Mouse (Mus musculus): ENCODE measurements around the gene Tmem138. TPM values are rescaled to one million over a fixed set of nuclear protein-coding genes. Genes with fewer than 3 reads are reported as not detected.
"Not testable (repeated sequence)": the region's sequence is repeated elsewhere in the genome, so short reads cannot be mapped to it uniquely, and the experiment has no call there.

Tmem138 gene
- total and polyA plus RNA-seq, 2 experiments from 2014 or later = 21.2 to 31.7 TPM

DNA sequence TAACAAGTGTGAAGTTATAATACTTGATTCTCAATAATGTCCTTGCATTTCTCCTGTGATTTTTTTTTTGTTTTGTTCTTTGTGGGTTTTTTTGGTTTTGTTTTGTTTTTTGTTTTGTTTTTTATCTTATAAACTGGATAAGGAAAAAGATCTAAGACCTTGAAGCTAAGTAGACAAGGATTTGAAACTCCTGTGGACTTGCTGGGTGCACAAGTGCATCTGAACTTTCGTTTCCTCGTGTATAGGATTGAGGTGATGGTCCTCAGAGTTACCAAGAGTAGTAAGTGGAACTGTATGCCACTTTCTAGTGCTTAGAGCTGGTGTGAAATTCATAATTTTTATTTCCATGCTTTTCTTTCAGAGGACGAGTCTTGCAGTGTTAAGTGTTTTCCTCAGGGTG is 2.9 kb upstream of the Tmem138 start:
- no peak for DNase-seq

DNA sequence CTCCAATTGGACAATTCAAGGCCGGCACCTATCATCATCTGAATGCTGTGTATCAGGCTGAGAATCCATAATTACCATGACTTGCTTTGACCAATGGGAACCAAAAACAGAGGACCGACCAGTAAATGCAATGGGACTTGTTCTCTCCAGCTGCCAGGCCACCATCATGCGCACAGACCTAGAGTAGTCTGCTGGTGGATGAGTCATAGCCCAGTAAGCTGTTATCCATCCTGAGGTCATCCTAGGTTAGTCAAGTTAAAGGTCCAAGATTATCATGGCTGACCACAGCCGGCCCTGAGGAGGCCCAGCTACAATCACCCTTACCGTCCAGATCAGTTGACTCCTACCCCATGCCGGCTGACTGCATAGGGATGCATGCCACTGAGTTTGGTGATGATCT is 7.5 kb downstream of the Tmem138 start:
- H3K27ac ChIP-seq (ENCODE audit: low read depth, low read length) = no peak overlapping the region
- ATAC-seq = no peak
- H3K36me3 ChIP-seq (ENCODE audit: insufficient read depth) = peaks cover 38% of the 10 kb centered on the region
- H3K4me1 ChIP-seq (ENCODE audit: insufficient read depth) = no peaks in the 10 kb centered on the region
- no peak overlapping the region for H3K9ac ChIP-seq
- DNase-seq = no peak
- no peak overlapping the region for H3K4me3 ChIP-seq (ENCODE audit: low read depth, low read length)
- H3K27me3 ChIP-seq (ENCODE audit: insufficient read depth, low read length) = no peaks in the 10 kb centered on the region
- no peak overlapping the region for H3K4me2 ChIP-seq (ENCODE audit: low read depth)
- TF ChIP-seq CTCF (IDR thresholded peaks at IDR 0.05; ENCODE audit: low read depth) = no peak
- WGBS = 96% methylated on average over 6 of the region's 6 CpGs
- no peaks in the 10 kb centered on the region for H3K9me3 ChIP-seq (ENCODE audit: low read length)

More for the DNA sequence above, 2.9 kb upstream of the Tmem138 start:
- H3K4me2 ChIP-seq (ENCODE audit: low read depth) = no peak overlapping the region
- TF ChIP-seq CTCF (IDR thresholded peaks at IDR 0.05; ENCODE audit: low read depth) = no peak
- peaks cover 21% of the 10 kb centered on the region for H3K4me1 ChIP-seq (ENCODE audit: insufficient read depth)
- H3K27ac ChIP-seq (ENCODE audit: low read depth, low read length) = no peak overlapping the region
- ATAC-seq = no peak
- peaks cover 1% of the 10 kb centered on the region; the same call in 1 of the 2 replicates for H3K36me3 ChIP-seq (ENCODE audit: insufficient read depth)
- H3K9me3 ChIP-seq (ENCODE audit: low read length) = no peaks in the 10 kb centered on the region
- H3K27me3 ChIP-seq (ENCODE audit: insufficient read depth, low read length) = no peaks in the 10 kb centered on the region
- 87% methylated on average over 3 of the region's 3 CpGs for WGBS
- H3K4me3 ChIP-seq (ENCODE audit: low read depth, low read length) = no peak overlapping the region
- no peak overlapping the region for H3K9ac ChIP-seq

DNA sequence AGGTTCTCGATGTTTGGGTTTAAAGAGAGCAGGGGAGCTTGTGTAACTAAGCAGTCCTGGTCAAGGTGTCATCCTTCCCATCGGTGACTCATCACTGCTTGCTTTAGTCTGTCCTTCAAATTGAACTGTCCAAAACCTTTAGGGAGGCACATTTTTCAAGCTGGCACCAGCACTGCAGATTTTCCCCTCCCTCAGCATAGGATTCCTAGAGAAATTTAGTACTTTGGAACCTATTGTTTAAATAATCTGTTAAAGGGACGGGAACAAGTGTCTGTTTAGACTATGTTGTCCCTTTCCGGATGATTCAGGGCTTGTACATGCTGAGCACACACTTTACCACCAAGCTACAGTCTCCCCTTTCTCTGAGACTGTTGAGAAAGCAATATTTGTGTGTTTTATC is 11.9 kb downstream of the Tmem138 start:
- no peak overlapping the region for H3K27ac ChIP-seq (ENCODE audit: low read depth, low read length)

DNA sequence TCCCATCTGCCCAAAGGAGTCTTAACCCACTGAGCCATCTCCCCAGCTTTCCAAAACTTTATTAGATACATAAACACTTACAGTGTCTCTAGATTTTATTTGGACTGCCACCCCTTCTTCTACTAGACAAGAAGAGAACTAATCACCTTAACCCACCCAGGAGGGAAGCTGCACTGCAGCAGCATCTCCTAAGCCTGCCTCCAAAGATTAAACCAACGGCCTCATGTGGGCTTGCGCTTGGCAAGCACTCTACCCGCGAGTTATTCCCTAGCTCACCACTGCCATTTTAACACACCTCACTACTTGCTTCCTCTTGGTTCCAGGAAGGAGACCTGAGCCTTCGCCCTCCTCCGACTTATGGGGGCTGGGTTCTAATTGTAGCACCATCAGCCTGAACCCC is 12.9 kb downstream of the Tmem138 start:
- ATAC-seq (no peak), DNase-seq (no peak)
- Histone ChIP-seq H3K4me2 (ENCODE audit: low read depth) (no peak overlapping the region), H3K9ac (no peak overlapping the region), H3K4me1 (ENCODE audit: insufficient read depth) (no peaks in the 10 kb centered on the region), H3K36me3 (ENCODE audit: insufficient read depth) (no peaks in the 10 kb centered on the region), H3K27ac (ENCODE audit: low read depth, low read length) (no peak overlapping the region), H3K9me3 (ENCODE audit: low read length) (no peaks in the 10 kb centered on the region), H3K27me3 (ENCODE audit: insufficient read depth, low read length) (no peaks in the 10 kb centered on the region), H3K4me3 (ENCODE audit: low read depth, low read length) (no peak overlapping the region)
- TF ChIP-seq CTCF (IDR thresholded peaks at IDR 0.05; ENCODE audit: low read depth) = no peak
- WGBS = 84% methylated on average over 6 of the region's 6 CpGs

More for the DNA sequence above, 11.9 kb downstream of the Tmem138 start:
- H3K4me1 ChIP-seq (ENCODE audit: insufficient read depth) = no peaks in the 10 kb centered on the region
- DNase-seq (no peak), ATAC-seq (no peak)
- no peak overlapping the region for H3K9ac ChIP-seq
- no peak for TF ChIP-seq CTCF (IDR thresholded peaks at IDR 0.05; ENCODE audit: low read depth)
- no peak overlapping the region for H3K4me2 ChIP-seq (ENCODE audit: low read depth)
- 77% methylated on average over 4 of the region's 4 CpGs for WGBS
- no peak overlapping the region for H3K4me3 ChIP-seq (ENCODE audit: low read depth, low read length)
- no peaks in the 10 kb centered on the region for H3K36me3 ChIP-seq (ENCODE audit: insufficient read depth)
- no peaks in the 10 kb centered on the region for H3K27me3 ChIP-seq (ENCODE audit: insufficient read depth, low read length)
- H3K9me3 ChIP-seq (ENCODE audit: low read length) = no peaks in the 10 kb centered on the region

DNA sequence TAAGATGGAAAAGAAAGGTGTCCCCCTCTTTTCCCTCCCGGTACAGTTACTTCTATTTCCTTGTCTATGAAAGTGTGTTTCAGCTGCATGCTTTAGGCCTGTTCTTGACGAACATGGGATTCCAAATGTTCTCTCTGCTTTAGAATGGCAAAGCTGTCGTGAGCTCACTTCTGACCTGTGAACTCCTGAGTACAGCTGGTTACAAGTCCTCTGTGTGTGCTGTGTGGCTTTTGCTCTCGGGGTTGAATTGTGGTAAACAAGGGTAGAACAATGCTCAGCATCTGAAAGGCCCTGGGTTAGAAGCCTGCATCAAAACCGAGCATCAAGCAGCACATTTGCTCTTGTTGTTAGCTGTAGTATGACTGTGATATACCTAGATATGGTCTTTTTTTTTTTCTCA is 14.8 kb downstream of the Tmem138 start:
- 56% methylated on average over 5 of the region's 5 CpGs for WGBS
- ATAC-seq = no peak
- TF ChIP-seq CTCF (IDR thresholded peaks at IDR 0.05; ENCODE audit: low read depth) = no peak

DNA sequence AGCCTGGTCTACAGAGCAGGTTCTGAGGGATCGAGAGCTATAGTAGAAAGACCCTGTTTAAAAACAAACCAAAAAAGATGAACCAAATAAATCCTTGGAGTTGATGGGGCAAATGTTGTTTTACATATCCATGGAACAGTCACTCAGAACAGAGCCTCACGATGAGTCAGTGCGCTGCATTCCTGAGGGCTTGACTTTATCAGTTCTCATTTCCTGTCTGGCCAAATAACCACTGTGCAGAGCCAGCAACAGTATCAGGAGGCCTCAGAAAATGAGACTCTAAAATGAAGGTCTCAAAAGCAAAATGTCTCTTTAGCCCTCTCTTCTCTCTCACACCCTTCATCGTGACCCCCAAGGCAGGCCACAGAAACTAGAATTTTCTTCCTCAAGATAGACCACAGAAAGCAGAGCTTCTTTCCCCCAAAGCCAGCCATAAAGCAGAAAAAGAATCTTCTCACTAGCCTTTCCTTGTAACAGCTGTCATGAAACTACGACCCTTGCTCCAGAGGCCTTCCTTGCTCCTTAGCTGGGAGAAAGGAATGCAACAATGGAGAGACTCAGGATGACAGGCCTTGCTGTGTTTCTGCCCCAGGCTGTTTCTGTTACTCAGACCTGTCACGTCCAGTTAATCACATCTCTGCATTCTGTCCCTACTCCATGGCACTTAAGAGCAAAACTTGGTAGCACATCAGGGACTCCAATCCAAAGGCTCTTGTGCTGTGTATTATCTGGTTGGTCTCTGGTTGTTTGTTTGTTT is 15.4 kb downstream of the Tmem138 start:
- no peak for TF ChIP-seq CTCF (IDR thresholded peaks at IDR 0.05; ENCODE audit: low read depth)
- Histone ChIP-seq H3K9ac (no peak overlapping the region), H3K4me2 (ENCODE audit: low read depth) (no peak overlapping the region), H3K4me3 (ENCODE audit: low read depth, low read length) (no peak overlapping the region), H3K27ac (ENCODE audit: low read depth, low read length) (no peak overlapping the region), H3K27me3 (ENCODE audit: insufficient read depth, low read length) (no peaks in the 10 kb centered on the region), H3K9me3 (ENCODE audit: low read length) (no peaks in the 10 kb centered on the region), H3K4me1 (ENCODE audit: insufficient read depth) (no peaks in the 10 kb centered on the region), H3K36me3 (ENCODE audit: insufficient read depth) (no peaks in the 10 kb centered on the region)
- no peak for DNase-seq
- no peak for ATAC-seq
- WGBS = 75% methylated on average over 6 of the region's 6 CpGs

More for the DNA sequence above, 14.8 kb downstream of the Tmem138 start:
- no peak overlapping the region for H3K4me3 ChIP-seq (ENCODE audit: low read depth, low read length)
- H3K36me3 ChIP-seq (ENCODE audit: insufficient read depth) = no peaks in the 10 kb centered on the region
- no peaks in the 10 kb centered on the region for H3K4me1 ChIP-seq (ENCODE audit: insufficient read depth)
- no peak overlapping the region for H3K9ac ChIP-seq
- H3K27me3 ChIP-seq (ENCODE audit: insufficient read depth, low read length) = no peaks in the 10 kb centered on the region
- H3K9me3 ChIP-seq (ENCODE audit: low read length) = no peaks in the 10 kb centered on the region
- H3K4me2 ChIP-seq (ENCODE audit: low read depth) = no peak overlapping the region
- no peak for DNase-seq
- H3K27ac ChIP-seq (ENCODE audit: low read depth, low read length) = no peak overlapping the region

DNA sequence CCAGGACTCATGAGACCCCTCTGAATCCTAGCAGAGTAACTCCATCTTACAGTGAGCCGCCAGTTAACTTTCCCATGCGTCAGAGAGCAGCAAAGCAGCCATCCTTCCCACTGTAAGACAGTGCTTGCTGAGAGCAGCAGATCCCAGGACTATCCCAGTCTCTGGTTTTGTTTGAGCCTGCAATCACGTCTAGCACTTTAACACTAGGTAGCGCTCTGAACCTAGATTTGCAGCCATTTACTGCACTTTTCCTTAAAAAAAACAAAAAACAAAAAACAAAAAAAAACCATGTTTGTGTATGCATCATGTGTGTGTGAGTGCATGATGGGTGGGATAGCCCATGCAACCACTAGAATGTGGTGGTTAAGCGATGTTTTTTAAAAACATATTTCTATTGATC is 17.1 kb downstream of the Tmem138 start:
- H3K4me3 ChIP-seq (ENCODE audit: low read depth, low read length) = no peak overlapping the region
- 32% methylated on average over 5 of the region's 5 CpGs for WGBS
- no peak overlapping the region for H3K4me2 ChIP-seq (ENCODE audit: low read depth)
- TF ChIP-seq CTCF (IDR thresholded peaks at IDR 0.05; ENCODE audit: low read depth) = peak; percentile 56
- no peaks in the 10 kb centered on the region for H3K36me3 ChIP-seq (ENCODE audit: insufficient read depth)
- H3K27me3 ChIP-seq (ENCODE audit: insufficient read depth, low read length) = no peaks in the 10 kb centered on the region
- H3K4me1 ChIP-seq (ENCODE audit: insufficient read depth) = peaks cover under 1% of the 10 kb centered on the region
- no peak for ATAC-seq
- no peaks in the 10 kb centered on the region for H3K9me3 ChIP-seq (ENCODE audit: low read length)
- H3K9ac ChIP-seq = no peak overlapping the region
- no peak overlapping the region for H3K27ac ChIP-seq (ENCODE audit: low read depth, low read length)
- peak; percentile 30 for DNase-seq

DNA sequence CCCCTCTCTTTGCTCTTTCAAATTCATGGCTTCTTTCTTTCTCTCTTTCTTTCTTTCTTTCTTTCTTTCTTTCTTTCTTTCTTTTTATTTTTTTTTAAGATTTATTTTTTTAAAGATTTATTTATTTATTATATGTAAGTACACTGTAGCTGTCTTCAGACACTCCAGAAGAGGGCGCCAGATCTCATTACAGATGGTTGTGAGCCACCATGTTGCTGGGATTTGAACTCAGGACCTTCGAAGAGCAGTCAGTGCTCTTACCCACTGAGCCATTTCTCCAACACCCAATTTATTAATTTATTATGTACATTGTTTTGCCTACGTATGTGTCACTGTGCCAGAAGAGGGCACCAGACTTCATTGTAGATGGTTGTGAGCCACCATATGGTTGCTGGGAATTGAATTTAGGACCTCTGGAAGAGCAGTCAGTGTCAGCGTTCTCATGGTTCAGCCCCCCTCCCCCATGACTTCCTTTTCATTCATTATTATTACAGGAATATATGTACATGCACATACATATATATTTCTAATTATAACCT is 19.3 kb downstream of the Tmem138 start:
- WGBS = 73% methylated on average over 4 of the region's 4 CpGs
- not testable (repeated sequence) for ATAC-seq; H3K27me3 ChIP-seq (ENCODE audit: insufficient read depth, low read length); H3K36me3 ChIP-seq (ENCODE audit: insufficient read depth); H3K4me2 ChIP-seq (ENCODE audit: low read depth); H3K4me1 ChIP-seq (ENCODE audit: insufficient read depth); H3K9ac ChIP-seq; H3K4me3 ChIP-seq (ENCODE audit: low read depth, low read length); DNase-seq; H3K9me3 ChIP-seq (ENCODE audit: low read length); H3K27ac ChIP-seq (ENCODE audit: low read depth, low read length)
